Mouse (Mus musculus): ENCODE results near the gene Copz1. TPM values are rescaled to one million over a fixed set of nuclear protein-coding genes. Genes with fewer than 3 reads are reported as not detected.

The Copz1 gene
- total RNA-seq, 1 experiment from 2014 or later: 59.5 TPM

- ATAC-seq (replicated peaks in 1 of 2; ENCODE audit: insufficient read depth in 1 of 2, low FRiP score in 2 of 2, low TSS enrichment in 1 of 2, low read depth in 1 of 2, poor library complexity in 2 of 2, severe bottlenecking in 2 of 2): no peak
These were observed 43.7 kb downstream of the Copz1 start for GRCm38 (mm10) chr15:103315979-103316776.

- no peak for ATAC-seq (replicated peaks in 1 of 2; ENCODE audit: insufficient read depth in 1 of 2, low FRiP score in 2 of 2, low TSS enrichment in 1 of 2, low read depth in 1 of 2, poor library complexity in 2 of 2, severe bottlenecking in 2 of 2)
These were observed 44.6 kb downstream of the Copz1 start for GRCm38 (mm10) chr15:103317120-103317519.

- ATAC-seq (replicated peaks in 1 of 2; ENCODE audit: insufficient read depth in 1 of 2, low FRiP score in 2 of 2, low TSS enrichment in 1 of 2, low read depth in 1 of 2, poor library complexity in 2 of 2, severe bottlenecking in 2 of 2): no peak
These were observed 45.2 kb downstream of the Copz1 start for GRCm38 (mm10) chr15:103317731-103318130.

GRCm38 (mm10) chr15:103318201-103318816, 45.8 kb downstream of the Copz1 start:
- no peak for ATAC-seq (replicated peaks in 1 of 2; ENCODE audit: insufficient read depth in 1 of 2, low FRiP score in 2 of 2, low TSS enrichment in 1 of 2, low read depth in 1 of 2, poor library complexity in 2 of 2, severe bottlenecking in 2 of 2)

GRCm38 (mm10) chr15:103321076-103321475, 48.6 kb downstream of the Copz1 start:
- ATAC-seq (replicated peaks in 1 of 2; ENCODE audit: insufficient read depth in 1 of 2, low FRiP score in 2 of 2, low TSS enrichment in 1 of 2, low read depth in 1 of 2, poor library complexity in 2 of 2, severe bottlenecking in 2 of 2): no peak

GRCm38 (mm10) chr15:103322396-103322795, 49.9 kb downstream of the Copz1 start:
- ATAC-seq (replicated peaks in 1 of 2; ENCODE audit: insufficient read depth in 1 of 2, low FRiP score in 2 of 2, low TSS enrichment in 1 of 2, low read depth in 1 of 2, poor library complexity in 2 of 2, severe bottlenecking in 2 of 2): no peak

- ATAC-seq (replicated peaks in 1 of 2; ENCODE audit: insufficient read depth in 1 of 2, low FRiP score in 2 of 2, low TSS enrichment in 1 of 2, low read depth in 1 of 2, poor library complexity in 2 of 2, severe bottlenecking in 2 of 2): no peak
These were observed 50.5 kb downstream of the Copz1 start for GRCm38 (mm10) chr15:103323070-103323454.

- ATAC-seq (replicated peaks in 1 of 2; ENCODE audit: insufficient read depth in 1 of 2, low FRiP score in 2 of 2, low TSS enrichment in 1 of 2, low read depth in 1 of 2, poor library complexity in 2 of 2, severe bottlenecking in 2 of 2): peak; percentile 82 to 83
These were observed 51.1 kb downstream of the Copz1 start for GRCm38 (mm10) chr15:103323455-103324247.

GRCm38 (mm10) chr15:103333081-103333615, 60.6 kb downstream of the Copz1 start:
- peak; percentile 60 for ATAC-seq (replicated peaks in 1 of 2; ENCODE audit: insufficient read depth in 1 of 2, low FRiP score in 2 of 2, low TSS enrichment in 1 of 2, low read depth in 1 of 2, poor library complexity in 2 of 2, severe bottlenecking in 2 of 2)

GRCm38 (mm10) chr15:103333738-103334137, 61.2 kb downstream of the Copz1 start:
- peak; percentile 63 to 77 for ATAC-seq (replicated peaks in 1 of 2; ENCODE audit: insufficient read depth in 1 of 2, low FRiP score in 2 of 2, low TSS enrichment in 1 of 2, low read depth in 1 of 2, poor library complexity in 2 of 2, severe bottlenecking in 2 of 2)

GRCm38 (mm10) chr15:103334194-103334593, 61.7 kb downstream of the Copz1 start:
- no peak for ATAC-seq (replicated peaks in 1 of 2; ENCODE audit: insufficient read depth in 1 of 2, low FRiP score in 2 of 2, low TSS enrichment in 1 of 2, low read depth in 1 of 2, poor library complexity in 2 of 2, severe bottlenecking in 2 of 2)

GRCm38 (mm10) chr15:103335040-103335439, 62.5 kb downstream of the Copz1 start:
- ATAC-seq (replicated peaks in 1 of 2; ENCODE audit: insufficient read depth in 1 of 2, low FRiP score in 2 of 2, low TSS enrichment in 1 of 2, low read depth in 1 of 2, poor library complexity in 2 of 2, severe bottlenecking in 2 of 2): no peak

- ATAC-seq (replicated peaks in 1 of 2; ENCODE audit: insufficient read depth in 1 of 2, low FRiP score in 2 of 2, low TSS enrichment in 1 of 2, low read depth in 1 of 2, poor library complexity in 2 of 2, severe bottlenecking in 2 of 2): no peak
These were observed 63.1 kb downstream of the Copz1 start for GRCm38 (mm10) chr15:103335488-103336235.

- no peak for ATAC-seq (replicated peaks in 1 of 2; ENCODE audit: insufficient read depth in 1 of 2, low FRiP score in 2 of 2, low TSS enrichment in 1 of 2, low read depth in 1 of 2, poor library complexity in 2 of 2, severe bottlenecking in 2 of 2)
These were observed 64.6 kb downstream of the Copz1 start for GRCm38 (mm10) chr15:103336996-103337667.

- ATAC-seq (replicated peaks in 1 of 2; ENCODE audit: insufficient read depth in 1 of 2, low FRiP score in 2 of 2, low TSS enrichment in 1 of 2, low read depth in 1 of 2, poor library complexity in 2 of 2, severe bottlenecking in 2 of 2): no peak; a peak in 1 of 4 replicates
These were observed 66.3 kb downstream of the Copz1 start for GRCm38 (mm10) chr15:103338829-103339165.

GRCm38 (mm10) chr15:103339166-103339960, 66.8 kb downstream of the Copz1 start:
- ATAC-seq (replicated peaks in 1 of 2; ENCODE audit: insufficient read depth in 1 of 2, low FRiP score in 2 of 2, low TSS enrichment in 1 of 2, low read depth in 1 of 2, poor library complexity in 2 of 2, severe bottlenecking in 2 of 2): peak; percentile 51 to 69

All from hematopoietic stem cell, adult 5-6 weeks (primary cell).